Mouse (Mus musculus): ENCODE data around the gene Cabp2. TPM values are rescaled to one million over a fixed set of nuclear protein-coding genes. Genes with fewer than 3 reads are reported as not detected.

Cabp2 gene
- polyA plus RNA-seq, 1 experiment from 2014 or later: not detected

GRCm38 (mm10) chr19:4103294-4103693, 21.9 kb downstream of the Cabp2 start:
- Histone ChIP-seq H3K36me3 (ENCODE audit: control insufficient read depth, insufficient read depth, low read length) (no peaks in the 10 kb centered on the region), H3K4me3 (ENCODE audit: low read depth, low read length) (no peak overlapping the region), H3K9me3 (ENCODE audit: control insufficient read depth, low read length) (no peaks in the 10 kb centered on the region), H3K4me1 (ENCODE audit: control insufficient read depth, insufficient read depth, low read length) (peaks cover 21% of the 10 kb centered on the region), H3K27me3 (replicated peaks; ENCODE audit: control insufficient read depth, insufficient read depth, low read length) (peaks cover 31% of the 10 kb centered on the region), H3K27ac (replicated peaks; ENCODE audit: low read depth, low read length) (no peak overlapping the region), H3K9ac (ENCODE audit: low read depth, low read length) (no peak overlapping the region), H3K4me2 (ENCODE audit: low read depth, low read length) (no peak overlapping the region)
- DNase-seq (ENCODE audit: low spot score) (no peak), ATAC-seq (ENCODE audit: low read depth) (no peak)
- whole genome bisulfite sequencing: 90% methylated on average over 18 of the region's 18 CpGs

GRCm38 (mm10) chr19:4103792-4104191, 22.4 kb downstream of the Cabp2 start:
- no peaks in the 10 kb centered on the region for H3K36me3 ChIP-seq (ENCODE audit: control insufficient read depth, insufficient read depth, low read length)
- H3K9ac ChIP-seq (ENCODE audit: low read depth, low read length): no peak overlapping the region
- H3K27me3 ChIP-seq (replicated peaks; ENCODE audit: control insufficient read depth, insufficient read depth, low read length): peaks cover 31% of the 10 kb centered on the region
- H3K4me2 ChIP-seq (ENCODE audit: low read depth, low read length): no peak overlapping the region
- DNase-seq (ENCODE audit: low spot score) (no peak), ATAC-seq (ENCODE audit: low read depth) (no peak)
- WGBS: 68% methylated on average over 3 of the region's 3 CpGs
- H3K27ac ChIP-seq (replicated peaks; ENCODE audit: low read depth, low read length): no peak overlapping the region
- no peak overlapping the region for H3K4me3 ChIP-seq (ENCODE audit: low read depth, low read length)
- H3K4me1 ChIP-seq (ENCODE audit: control insufficient read depth, insufficient read depth, low read length): peaks cover 21% of the 10 kb centered on the region
- no peaks in the 10 kb centered on the region for H3K9me3 ChIP-seq (ENCODE audit: control insufficient read depth, low read length)

- no peaks in the 10 kb centered on the region for H3K9me3 ChIP-seq (ENCODE audit: control insufficient read depth, low read length)
- H3K9ac ChIP-seq (ENCODE audit: low read depth, low read length): no peak overlapping the region
Observed at GRCm38 (mm10) chr19:4104675-4105194, 23.4 kb downstream of the Cabp2 start.

GRCm38 (mm10) chr19:4106654-4107053, 25.3 kb downstream of the Cabp2 start:
- H3K4me2 ChIP-seq (ENCODE audit: low read depth, low read length): no peak overlapping the region
- no peak overlapping the region for H3K4me3 ChIP-seq (ENCODE audit: low read depth, low read length)
- peaks cover under 1% of the 10 kb centered on the region for H3K36me3 ChIP-seq (ENCODE audit: control insufficient read depth, insufficient read depth, low read length)
- H3K9me3 ChIP-seq (ENCODE audit: control insufficient read depth, low read length): no peaks in the 10 kb centered on the region
- WGBS: 84% methylated on average over 14 of the region's 14 CpGs
- no peak overlapping the region for H3K9ac ChIP-seq (ENCODE audit: low read depth, low read length)
- ATAC-seq (ENCODE audit: low read depth): no peak
- DNase-seq (ENCODE audit: low spot score): no peak
- H3K4me1 ChIP-seq (ENCODE audit: control insufficient read depth, insufficient read depth, low read length): no peaks in the 10 kb centered on the region
- H3K27ac ChIP-seq (replicated peaks; ENCODE audit: low read depth, low read length): no peak overlapping the region
- H3K27me3 ChIP-seq (replicated peaks; ENCODE audit: control insufficient read depth, insufficient read depth, low read length): peaks cover 5% of the 10 kb centered on the region

More at GRCm38 (mm10) chr19:4104675-4105194, 23.4 kb downstream of the Cabp2 start:
- H3K4me2 ChIP-seq (ENCODE audit: low read depth, low read length): no peak overlapping the region
- H3K27ac ChIP-seq (replicated peaks; ENCODE audit: low read depth, low read length): no peak overlapping the region
- WGBS: 79% methylated on average over 14 of the region's 16 CpGs
- no peak for ATAC-seq (ENCODE audit: low read depth)
- peaks cover 24% of the 10 kb centered on the region for H3K27me3 ChIP-seq (replicated peaks; ENCODE audit: control insufficient read depth, insufficient read depth, low read length)
- DNase-seq (ENCODE audit: low spot score): no peak
- peaks cover 14% of the 10 kb centered on the region for H3K4me1 ChIP-seq (ENCODE audit: control insufficient read depth, insufficient read depth, low read length)
- no peaks in the 10 kb centered on the region for H3K36me3 ChIP-seq (ENCODE audit: control insufficient read depth, insufficient read depth, low read length)
- H3K4me3 ChIP-seq (ENCODE audit: low read depth, low read length): no peak overlapping the region

- Histone ChIP-seq H3K27me3 (replicated peaks; ENCODE audit: control insufficient read depth, insufficient read depth, low read length) (no peaks in the 10 kb centered on the region), H3K36me3 (ENCODE audit: control insufficient read depth, insufficient read depth, low read length) (peaks cover 17% of the 10 kb centered on the region), H3K4me1 (ENCODE audit: control insufficient read depth, insufficient read depth, low read length) (no peaks in the 10 kb centered on the region), H3K9ac (ENCODE audit: low read depth, low read length) (no peak overlapping the region), H3K9me3 (ENCODE audit: control insufficient read depth, low read length) (no peaks in the 10 kb centered on the region), H3K4me2 (ENCODE audit: low read depth, low read length) (no peak overlapping the region), H3K27ac (replicated peaks; ENCODE audit: low read depth, low read length) (no peak overlapping the region), H3K4me3 (ENCODE audit: low read depth, low read length) (no peak overlapping the region)
- no peak for ATAC-seq (ENCODE audit: low read depth)
- no peak for DNase-seq (ENCODE audit: low spot score)
- 85% methylated on average over 9 of the region's 9 CpGs for WGBS
Observed at GRCm38 (mm10) chr19:4108535-4108934, 27.2 kb downstream of the Cabp2 start.

GRCm38 (mm10) chr19:4112063-4112960, 30.9 kb downstream of the Cabp2 start:
- Histone ChIP-seq H3K9me3 (ENCODE audit: control insufficient read depth, low read length) (no peaks in the 10 kb centered on the region), H3K9ac (ENCODE audit: low read depth, low read length) (no peak overlapping the region), H3K4me1 (ENCODE audit: control insufficient read depth, insufficient read depth, low read length) (no peaks in the 10 kb centered on the region), H3K27ac (replicated peaks; ENCODE audit: low read depth, low read length) (no peak overlapping the region), H3K27me3 (replicated peaks; ENCODE audit: control insufficient read depth, insufficient read depth, low read length) (no peaks in the 10 kb centered on the region), H3K36me3 (ENCODE audit: control insufficient read depth, insufficient read depth, low read length) (peaks cover 50% of the 10 kb centered on the region), H3K4me2 (ENCODE audit: low read depth, low read length) (no peak overlapping the region), H3K4me3 (ENCODE audit: low read depth, low read length) (no peak overlapping the region)
- WGBS: 92% methylated on average over 26 of the region's 26 CpGs
- ATAC-seq (ENCODE audit: low read depth): no peak
- DNase-seq (ENCODE audit: low spot score): no peak

GRCm38 (mm10) chr19:4113186-4113805, 31.9 kb downstream of the Cabp2 start:
- no peak overlapping the region for H3K9ac ChIP-seq (ENCODE audit: low read depth, low read length)
- no peaks in the 10 kb centered on the region for H3K9me3 ChIP-seq (ENCODE audit: control insufficient read depth, low read length)
- H3K27me3 ChIP-seq (replicated peaks; ENCODE audit: control insufficient read depth, insufficient read depth, low read length): no peaks in the 10 kb centered on the region
- H3K27ac ChIP-seq (replicated peaks; ENCODE audit: low read depth, low read length): no peak overlapping the region
- WGBS: 74% methylated on average over 13 of the region's 13 CpGs
- no peak overlapping the region for H3K4me2 ChIP-seq (ENCODE audit: low read depth, low read length)
- no peak overlapping the region for H3K4me3 ChIP-seq (ENCODE audit: low read depth, low read length)
- ATAC-seq (ENCODE audit: low read depth) (no peak), DNase-seq (ENCODE audit: low spot score) (no peak)
- no peaks in the 10 kb centered on the region for H3K4me1 ChIP-seq (ENCODE audit: control insufficient read depth, insufficient read depth, low read length)
- peaks cover 60% of the 10 kb centered on the region for H3K36me3 ChIP-seq (ENCODE audit: control insufficient read depth, insufficient read depth, low read length)

GRCm38 (mm10) chr19:4113806-4114230, 32.4 kb downstream of the Cabp2 start:
- H3K4me1 ChIP-seq (ENCODE audit: control insufficient read depth, insufficient read depth, low read length): no peaks in the 10 kb centered on the region
- H3K36me3 ChIP-seq (ENCODE audit: control insufficient read depth, insufficient read depth, low read length): peaks cover 63% of the 10 kb centered on the region
- DNase-seq (ENCODE audit: low spot score) (no peak), ATAC-seq (ENCODE audit: low read depth) (no peak)
- no peak overlapping the region for H3K4me2 ChIP-seq (ENCODE audit: low read depth, low read length)
- H3K4me3 ChIP-seq (ENCODE audit: low read depth, low read length): no peak overlapping the region
- H3K9ac ChIP-seq (ENCODE audit: low read depth, low read length): no peak overlapping the region
- WGBS: 56% methylated on average over 5 of the region's 5 CpGs
- H3K27me3 ChIP-seq (replicated peaks; ENCODE audit: control insufficient read depth, insufficient read depth, low read length): no peaks in the 10 kb centered on the region
- H3K9me3 ChIP-seq (ENCODE audit: control insufficient read depth, low read length): no peaks in the 10 kb centered on the region
- H3K27ac ChIP-seq (replicated peaks; ENCODE audit: low read depth, low read length): no peak overlapping the region
